Mouse (Mus musculus) limb, embryonic 12.5 days (tissue): ENCODE results near the gene St8sia1. TPM values are rescaled to one million over a fixed set of nuclear protein-coding genes. Genes with fewer than 3 reads are reported as not detected.
"Not testable (repeated sequence)": the region's sequence is repeated elsewhere in the genome, so short reads cannot be mapped to it uniquely, and the experiment has no call there.

Experiments
- ATAC-seq: fragments of 200-750 bp; cut with Nextera tagmentation; 2 replicates; pipeline ENCODE4 v1.8.0; 2017; ENCODE audit warnings: low read depth, moderate TSS enrichment; ENCODE audit not compliant: insufficient number of reproducible peaks, insufficient read depth, low FRiP score, low TSS enrichment
- H3K27ac ChIP-seq: fragments of 300-500 bp; sonication (generic); 2 replicates; pipeline ENCODE4 v1.5.1; 2016; ENCODE audit warnings: mild to moderate bottlenecking, moderate library complexity
- H3K27me3 ChIP-seq: fragments of 300-500 bp; sonication (generic); 2 replicates; pipeline ENCODE4 v1.6.1; 2016; ENCODE audit warnings: mild to moderate bottlenecking, moderate library complexity
- H3K36me3 ChIP-seq: fragments of 300-500 bp; sonication (generic); 2 replicates; pipeline ENCODE4 v1.6.1; 2016; ENCODE audit warnings: mild to moderate bottlenecking, moderate library complexity
- H3K4me1 ChIP-seq: fragments of 300-500 bp; sonication (generic); replicated peaks from 2 replicates; pipeline ENCODE4 v1.6.1; 2016
- H3K4me2 ChIP-seq: fragments of 300-500 bp; sonication (generic); 2 replicates; pipeline ENCODE4 v1.6.1; 2016; ENCODE audit warnings: mild to moderate bottlenecking, moderate library complexity
- H3K4me3 ChIP-seq: fragments of 300-500 bp; sonication (generic); replicated peaks from 2 replicates; pipeline ENCODE4 v1.5.1; 2016; ENCODE audit warnings: mild to moderate bottlenecking
- H3K9ac ChIP-seq: fragments of 300-500 bp; sonication (generic); replicated peaks from 2 replicates; pipeline ENCODE4 v1.6.1; 2016; ENCODE audit warnings: mild to moderate bottlenecking, moderate library complexity
- H3K9me3 ChIP-seq: fragments of 300-500 bp; sonication (generic); 2 replicates; pipeline ENCODE4 v1.6.1; 2016; ENCODE audit warnings: mild to moderate bottlenecking, moderate library complexity
- WGBS: fragments of 180-500 bp; shearing (Covaris S2); methylation state at CpG from one replicate; pipeline ENCODE4 v1.1.7; 2016; 5-methylcytosine and 5-hydroxymethylcytosine counted together
- polyA plus RNA-seq: library from polyadenylated mRNA; unstranded; fragments of >200 nt; fragmentation: Nextera tagmentation; extraction: Ambion mirVana; gene quantifications from 2 replicates; pipeline ENCODE4 v1.2.1, GENCODE M21; 2016

St8sia1 gene
- polyA plus RNA-seq = 1.5 and 2.2 TPM in 2 replicates

DNA sequence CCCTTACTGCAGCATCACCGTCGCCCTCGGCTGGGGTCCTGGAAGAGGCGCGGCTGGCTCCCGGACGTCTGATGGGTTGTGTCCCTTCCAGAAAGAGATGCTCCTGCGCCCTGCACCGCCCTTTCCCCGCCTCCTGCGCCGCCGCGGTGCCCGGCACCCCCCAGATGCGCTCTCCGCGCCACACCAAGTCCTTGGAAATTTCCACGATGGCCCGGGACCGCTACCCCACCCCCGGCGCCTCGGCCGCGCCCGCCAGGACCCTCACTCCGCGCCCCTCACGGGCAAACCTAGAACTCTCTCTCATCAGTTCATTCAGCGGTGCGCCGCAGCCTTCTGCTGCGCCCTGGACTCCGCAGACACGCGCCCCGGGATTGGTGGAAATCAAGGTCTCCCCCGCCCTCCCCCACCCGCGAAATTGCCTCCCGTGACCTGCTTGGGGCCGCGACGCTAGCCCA, at the start of gene St8sia1:
Gene St8sia1 (minus strand): TSS at position 377 of the 455 bp plus-strand sequence.
- whole genome bisulfite sequencing = under 1% methylated on average over 45 of the region's 45 CpGs
- Histone ChIP-seq H3K4me1 (peaks cover 13% of the 10 kb centered on the region), H3K27ac (peak within 1 kb of the TSS; percentile 83), H3K9me3 (no peaks in the 10 kb centered on the region), H3K27me3 (peaks cover 17% of the 10 kb centered on the region), H3K9ac (peak within 1 kb of the TSS; percentile 79), H3K4me3 (peak within 1 kb of the TSS; percentile 64), H3K36me3 (no peaks in the 10 kb centered on the region), H3K4me2 (peak within 1 kb of the TSS; percentile 95)
- ATAC-seq = peak; percentile 69

DNA sequence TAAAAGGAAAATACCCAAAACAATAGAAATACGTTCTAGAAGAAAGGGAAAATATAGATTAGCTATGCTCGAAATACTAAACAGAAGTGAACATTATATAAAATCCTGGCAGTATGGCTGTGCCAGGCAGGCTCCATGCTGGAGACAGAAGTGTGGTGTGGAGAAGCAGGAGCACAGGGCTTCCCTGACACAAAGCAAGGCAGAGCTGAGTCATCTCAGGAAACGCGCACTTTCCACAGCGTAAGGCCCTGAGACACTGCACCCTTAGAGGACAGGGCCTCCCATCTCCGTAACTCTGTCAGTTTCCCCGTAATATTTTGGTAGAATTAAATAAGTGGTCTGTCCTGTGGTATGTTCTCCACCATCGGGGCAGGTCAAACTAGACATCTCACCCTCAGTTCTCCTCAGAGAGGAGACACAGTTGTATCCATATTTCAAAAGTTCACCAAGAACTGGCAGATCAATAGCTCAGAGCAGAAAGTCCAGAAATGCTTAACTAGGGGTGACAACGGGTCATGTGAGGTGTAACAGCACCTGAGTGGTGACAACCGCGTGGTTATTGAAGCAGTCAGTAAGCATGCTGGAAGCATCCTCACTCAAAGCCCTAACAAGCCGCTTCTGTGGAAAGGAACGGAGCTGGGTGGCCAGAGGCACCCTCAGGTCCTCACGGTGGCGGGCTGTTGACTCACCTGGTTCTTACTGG, 48.4 kb upstream of the St8sia1 start:
- H3K27ac ChIP-seq = no peak overlapping the region
- H3K9ac ChIP-seq = no peak overlapping the region
- peaks cover 53% of the 10 kb centered on the region for H3K36me3 ChIP-seq
- H3K9me3 ChIP-seq = peaks cover 4% of the 10 kb centered on the region; the same call in 1 of the 2 replicates
- no peak overlapping the region for H3K4me3 ChIP-seq
- WGBS = 93% methylated on average over 15 of the region's 15 CpGs
- H3K4me1 ChIP-seq = no peaks in the 10 kb centered on the region
- H3K27me3 ChIP-seq = no peaks in the 10 kb centered on the region
- ATAC-seq = no peak
- no peak overlapping the region for H3K4me2 ChIP-seq

DNA sequence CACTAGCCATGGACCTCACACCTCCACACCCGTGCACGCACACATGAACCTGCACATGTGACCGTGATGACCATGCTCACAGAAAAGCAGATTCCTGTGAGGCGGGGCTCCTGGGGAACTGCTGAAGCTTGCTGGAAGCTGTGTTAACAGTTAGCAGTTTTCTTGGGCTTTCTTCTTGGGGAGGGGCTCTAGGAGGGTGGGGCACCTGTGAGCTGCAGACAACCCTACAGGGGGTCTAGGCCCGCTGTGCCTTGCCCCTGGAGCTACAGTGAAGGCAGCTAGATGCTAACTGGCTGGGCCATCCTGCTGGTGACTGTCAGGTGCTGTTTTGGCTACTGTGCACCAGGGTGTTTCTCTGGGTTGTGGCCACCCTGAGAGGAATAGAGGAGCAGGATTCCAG, 44.6 kb upstream of the St8sia1 start:
- no peak overlapping the region for H3K9ac ChIP-seq
- peaks cover 41% of the 10 kb centered on the region for H3K36me3 ChIP-seq
- no peaks in the 10 kb centered on the region for H3K27me3 ChIP-seq
- ATAC-seq = no peak
- H3K27ac ChIP-seq = no peak overlapping the region
- WGBS = 86% methylated on average over 5 of the region's 5 CpGs
- H3K4me2 ChIP-seq = no peak overlapping the region
- H3K9me3 ChIP-seq = peaks cover 10% of the 10 kb centered on the region; the same call in 1 of the 2 replicates
- H3K4me1 ChIP-seq = no peaks in the 10 kb centered on the region
- H3K4me3 ChIP-seq = no peak overlapping the region

DNA sequence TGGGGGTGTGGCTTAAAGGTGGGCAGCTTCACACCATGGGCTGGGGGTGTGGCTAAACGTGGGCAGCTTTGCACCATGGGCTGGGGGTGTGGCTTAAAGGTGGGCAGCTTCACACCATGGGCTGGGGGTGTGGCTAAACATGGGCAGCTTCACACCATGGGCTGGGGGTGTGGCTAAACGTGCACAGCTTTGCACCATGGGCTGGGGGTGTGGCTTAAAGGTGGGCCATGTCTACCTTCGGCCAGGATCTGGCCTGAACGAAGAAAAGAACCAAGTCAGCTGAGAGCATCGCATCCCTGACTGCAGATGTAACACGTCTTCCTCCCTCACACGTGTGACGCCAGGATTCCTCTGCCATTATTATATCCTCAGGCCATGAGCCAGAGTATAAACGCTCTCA, 41.0 kb upstream of the St8sia1 start:
- H3K27me3 ChIP-seq, ATAC-seq, H3K4me2 ChIP-seq, H3K4me3 ChIP-seq, H3K9ac ChIP-seq, H3K4me1 ChIP-seq, H3K27ac ChIP-seq: not testable (repeated sequence)
- Histone ChIP-seq H3K9me3 (peaks cover 10% of the 10 kb centered on the region; the same call in 1 of the 2 replicates), H3K36me3 (peaks cover 16% of the 10 kb centered on the region; the same call in 1 of the 2 replicates)
- WGBS = 87% methylated on average over 9 of the region's 9 CpGs

DNA sequence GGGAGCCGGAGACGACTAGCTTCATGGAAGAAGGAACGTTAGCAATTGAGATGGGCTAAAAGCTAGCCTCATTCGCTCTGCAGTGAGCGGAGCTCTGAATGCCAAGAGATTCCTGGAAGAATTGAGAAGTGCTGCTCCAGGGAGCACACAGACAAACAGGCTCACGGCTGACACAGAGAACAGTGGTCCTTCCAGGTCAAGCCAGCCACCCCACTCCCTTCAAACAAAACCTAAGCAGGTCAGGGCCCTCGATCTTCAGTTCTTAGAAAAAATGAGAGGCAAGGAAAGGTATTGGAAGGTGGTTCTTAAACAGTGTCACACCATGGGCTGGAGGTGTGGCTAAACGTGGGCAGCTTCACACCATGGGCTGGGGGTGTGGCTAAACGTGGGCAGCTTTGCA, 40.5 kb upstream of the St8sia1 start:
- Histone ChIP-seq H3K9me3 (peaks cover 10% of the 10 kb centered on the region; the same call in 1 of the 2 replicates), H3K27ac (no peak overlapping the region), H3K4me2 (no peak overlapping the region), H3K9ac (no peak overlapping the region), H3K36me3 (peaks cover 12% of the 10 kb centered on the region; the same call in 1 of the 2 replicates), H3K4me3 (no peak overlapping the region), H3K4me1 (no peaks in the 10 kb centered on the region), H3K27me3 (no peaks in the 10 kb centered on the region)
- WGBS = 76% methylated on average over 9 of the region's 9 CpGs
- ATAC-seq = no peak

DNA sequence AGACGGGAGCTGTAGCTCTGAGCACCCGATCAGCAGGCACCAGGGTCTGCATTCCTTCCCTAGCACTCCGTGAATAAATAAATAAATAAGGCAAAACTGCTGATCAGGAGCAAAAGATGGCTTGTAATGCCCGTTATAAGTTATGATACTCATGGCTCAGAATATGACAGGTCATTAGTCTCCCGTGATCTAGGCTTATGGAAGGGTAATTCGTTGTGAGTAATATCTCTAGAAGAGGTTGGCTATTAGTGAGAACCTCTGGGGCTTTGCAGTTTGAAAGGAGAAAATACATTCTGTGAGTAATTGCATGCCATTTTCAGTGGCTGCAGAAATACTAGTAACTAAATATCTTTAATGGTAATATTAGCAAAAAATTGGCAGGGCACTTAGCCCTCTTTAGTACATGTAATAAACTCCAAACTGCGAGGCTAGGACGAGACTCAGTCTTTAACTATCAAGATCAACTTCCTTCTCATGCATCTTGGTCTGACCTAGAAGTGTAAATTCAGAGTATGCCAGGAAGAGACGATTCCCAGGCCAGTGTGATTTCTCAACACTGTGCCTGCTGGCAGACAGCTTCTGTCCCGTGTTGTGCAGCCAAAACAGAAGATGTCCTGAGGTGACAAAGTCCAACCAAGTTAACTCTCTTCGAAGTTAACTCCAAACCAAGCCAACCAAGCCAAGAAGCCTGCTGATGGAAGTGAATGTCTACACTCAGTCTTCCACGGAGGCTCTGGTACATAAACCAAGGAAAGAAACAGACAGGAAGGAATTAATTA, 34.2 kb upstream of the St8sia1 start:
- Histone ChIP-seq H3K9me3 (no peaks in the 10 kb centered on the region), H3K27me3 (no peaks in the 10 kb centered on the region), H3K27ac (no peak overlapping the region), H3K4me3 (no peak overlapping the region), H3K4me2 (no peak overlapping the region), H3K9ac (no peak overlapping the region), H3K36me3 (no peaks in the 10 kb centered on the region), H3K4me1 (peaks cover 7% of the 10 kb centered on the region; the same call in 1 of the 2 replicates)
- no peak for ATAC-seq
- 61% methylated on average over 12 of the region's 12 CpGs for WGBS

DNA sequence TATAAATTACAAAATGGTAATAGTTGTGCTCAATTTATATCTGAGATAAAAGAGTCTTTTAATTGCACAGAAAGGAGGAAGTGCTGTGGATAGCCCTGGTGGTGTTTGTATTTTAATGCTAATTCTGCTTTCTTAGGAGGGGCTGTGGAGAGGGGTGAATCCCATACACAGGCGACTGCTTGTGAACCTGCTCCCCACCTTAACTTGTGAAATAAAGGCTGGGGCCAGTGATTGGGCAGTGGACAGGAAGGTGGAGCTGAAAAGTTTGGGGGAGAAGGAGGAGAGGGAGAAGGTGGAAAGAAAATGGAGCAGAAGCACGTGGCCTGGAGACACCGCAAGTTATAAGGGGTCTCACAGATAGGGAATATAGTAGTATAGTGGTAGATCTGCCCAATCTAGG, 32.6 kb upstream of the St8sia1 start:
- WGBS = 71% methylated on average over 3 of the region's 3 CpGs
- H3K9me3 ChIP-seq = no peaks in the 10 kb centered on the region

DNA sequence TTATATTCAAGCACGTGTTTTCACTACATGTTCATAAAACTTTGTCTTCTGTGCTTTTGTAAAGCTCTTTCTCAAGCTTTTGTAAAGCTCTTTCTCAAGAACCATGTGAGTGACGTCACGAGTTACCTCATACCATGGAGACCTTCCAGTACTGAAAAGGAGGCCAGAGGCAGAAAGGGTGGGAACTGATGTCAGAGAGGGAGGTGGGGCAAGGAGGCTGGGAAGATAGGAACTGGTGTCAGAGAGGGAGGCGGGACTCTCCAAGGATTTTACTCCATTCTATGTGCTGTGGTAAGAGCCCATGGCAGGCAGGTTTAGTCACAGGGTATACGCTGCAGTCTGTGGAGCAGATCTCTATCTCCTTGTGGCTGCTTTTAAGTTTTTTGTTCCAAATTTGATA, 31.3 kb upstream of the St8sia1 start:
- 69% methylated on average over 5 of the region's 5 CpGs for WGBS
- Histone ChIP-seq H3K4me1 (peaks cover 18% of the 10 kb centered on the region; the same call in 1 of the 2 replicates), H3K4me2 (no peak overlapping the region), H3K36me3 (no peaks in the 10 kb centered on the region), H3K27me3 (no peaks in the 10 kb centered on the region), H3K27ac (no peak overlapping the region), H3K9ac (no peak overlapping the region), H3K4me3 (no peak overlapping the region), H3K9me3 (no peaks in the 10 kb centered on the region)
- ATAC-seq = no peak

More for the DNA sequence above, 32.6 kb upstream of the St8sia1 start:
- H3K36me3 ChIP-seq = no peaks in the 10 kb centered on the region
- no peak overlapping the region for H3K9ac ChIP-seq
- no peak overlapping the region for H3K27ac ChIP-seq
- no peak overlapping the region for H3K4me3 ChIP-seq
- ATAC-seq = no peak
- H3K4me1 ChIP-seq = peaks cover 11% of the 10 kb centered on the region; the same call in 1 of the 2 replicates
- H3K4me2 ChIP-seq = no peak overlapping the region
- no peaks in the 10 kb centered on the region for H3K27me3 ChIP-seq

DNA sequence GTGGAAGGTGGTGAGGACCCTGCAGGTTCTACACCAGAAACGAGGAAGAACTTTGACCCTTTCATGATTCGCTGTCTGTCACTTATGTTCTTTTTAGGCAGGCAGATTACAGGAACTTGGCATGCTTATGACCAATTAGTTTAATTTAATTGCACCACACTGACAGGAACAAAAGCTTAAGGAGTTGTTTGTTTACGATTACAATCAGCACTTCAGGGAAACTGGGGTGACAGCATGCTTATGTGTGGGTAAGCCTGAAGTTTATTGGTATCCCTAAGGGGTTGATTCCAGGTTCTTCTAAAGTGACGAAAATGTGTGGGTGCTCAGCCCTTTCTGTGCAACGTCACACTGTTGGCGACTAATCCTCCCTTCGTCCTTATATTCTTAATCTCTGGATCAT, 30.6 kb upstream of the St8sia1 start:
- H3K4me3 ChIP-seq = no peak overlapping the region
- H3K27ac ChIP-seq = no peak overlapping the region
- H3K27me3 ChIP-seq = no peaks in the 10 kb centered on the region
- H3K4me2 ChIP-seq = no peak overlapping the region
- H3K9me3 ChIP-seq = no peaks in the 10 kb centered on the region
- no peak for ATAC-seq
- H3K36me3 ChIP-seq = no peaks in the 10 kb centered on the region
- H3K4me1 ChIP-seq = peaks cover 18% of the 10 kb centered on the region; the same call in 1 of the 2 replicates
- 27% methylated on average over 7 of the region's 7 CpGs for WGBS
- H3K9ac ChIP-seq = no peak overlapping the region

DNA sequence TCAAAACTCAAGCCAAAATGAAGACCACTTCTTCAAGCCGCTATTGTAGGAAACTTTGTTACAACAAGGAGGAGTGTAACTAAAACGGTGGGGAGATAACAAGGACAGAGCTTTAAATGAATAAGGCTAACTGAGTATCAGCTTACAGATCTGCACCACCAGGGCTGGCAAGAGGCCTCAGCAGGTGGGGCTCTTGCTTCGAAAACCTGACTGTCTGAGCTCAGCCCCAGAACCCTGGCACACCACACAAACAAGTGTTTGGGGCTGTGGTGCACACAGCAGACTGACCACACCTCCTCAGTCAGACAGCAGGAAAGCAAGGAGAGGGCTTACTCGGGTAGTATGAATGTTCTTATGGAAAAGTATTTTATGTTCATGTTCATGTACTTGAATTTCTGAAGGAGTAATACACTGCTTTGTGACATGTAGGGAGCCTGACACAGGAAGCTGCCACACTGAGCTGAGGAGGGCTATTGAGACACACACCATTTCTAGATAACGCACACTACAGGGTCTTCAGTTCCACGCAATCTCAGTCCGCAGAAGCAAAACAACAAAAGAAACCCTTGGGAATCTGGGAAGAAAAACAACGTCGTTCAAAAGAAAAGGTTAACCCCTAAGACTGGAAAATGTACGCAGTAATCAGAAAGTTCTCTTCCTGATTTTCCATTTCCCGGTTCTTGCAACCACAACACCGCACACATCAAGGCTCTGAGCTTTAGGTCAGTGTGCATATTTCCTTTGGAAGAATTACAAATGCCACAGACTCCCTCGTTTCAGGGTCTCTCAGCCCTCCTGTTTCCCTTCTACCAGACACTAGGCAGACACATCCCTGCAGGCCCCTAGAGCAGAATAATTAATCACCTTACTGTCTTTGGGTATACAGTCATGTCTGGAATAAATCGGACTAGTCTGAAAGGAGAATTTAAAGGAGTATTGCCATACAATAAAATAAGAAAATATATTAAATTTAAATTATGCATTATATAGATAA, 29.8 kb upstream of the St8sia1 start:
- Histone ChIP-seq H3K27me3 (no peaks in the 10 kb centered on the region), H3K4me1 (peaks cover 18% of the 10 kb centered on the region; the same call in 1 of the 2 replicates), H3K27ac (no peak overlapping the region), H3K4me3 (no peak overlapping the region), H3K9me3 (no peaks in the 10 kb centered on the region), H3K4me2 (no peak overlapping the region), H3K9ac (no peak overlapping the region), H3K36me3 (no peaks in the 10 kb centered on the region)
- 38% methylated on average over 14 of the region's 14 CpGs for WGBS
- no peak for ATAC-seq
